Mouse (Mus musculus): ENCODE measurements around the gene Psmf1. TPM values are rescaled to one million over a fixed set of nuclear protein-coding genes. Genes with fewer than 3 reads are reported as not detected.

The Psmf1 gene
- polyA plus RNA-seq, 1 experiment from 2014 or later: 65.1 TPM

GRCm38 (mm10) chr2:151739505-151739904 is 4.5 kb downstream of the Psmf1 start:
- Histone ChIP-seq H3K27me3 (replicated peaks; ENCODE audit: control insufficient read depth, insufficient read depth, low read length) (0 out of 2 replicates have a peak, but pooled peaks cover 2% of the 10 kb centered on the region), H3K27ac (ENCODE audit: low read depth, low read length) (no peak overlapping the region), H3K9ac (ENCODE audit: low read depth, low read length) (no peak overlapping the region), H3K9me3 (ENCODE audit: control insufficient read depth, low read length) (no peaks in the 10 kb centered on the region), H3K36me3 (ENCODE audit: control insufficient read depth, insufficient read depth, low read length) (peaks cover 3% of the 10 kb centered on the region; the same call in 1 of the 2 replicates), H3K4me3 (ENCODE audit: low read length) (no peak overlapping the region), H3K4me1 (ENCODE audit: control insufficient read depth, insufficient read depth, low read depth, low read length) (peaks cover 20% of the 10 kb centered on the region), H3K4me2 (ENCODE audit: low read length) (peak overlapping the region; percentile 79)
- no peak for ATAC-seq
- WGBS: 93% methylated on average over 7 of the region's 7 CpGs

- Histone ChIP-seq H3K27me3 (replicated peaks; ENCODE audit: control insufficient read depth, insufficient read depth, low read length) (0 out of 2 replicates have a peak, but pooled peaks cover 2% of the 10 kb centered on the region), H3K27ac (ENCODE audit: low read depth, low read length) (no peak overlapping the region), H3K4me1 (ENCODE audit: control insufficient read depth, insufficient read depth, low read depth, low read length) (peaks cover 20% of the 10 kb centered on the region), H3K4me2 (ENCODE audit: low read length) (no peak overlapping the region), H3K9me3 (ENCODE audit: control insufficient read depth, low read length) (no peaks in the 10 kb centered on the region), H3K36me3 (ENCODE audit: control insufficient read depth, insufficient read depth, low read length) (peaks cover 5% of the 10 kb centered on the region), H3K4me3 (ENCODE audit: low read length) (no peak overlapping the region), H3K9ac (ENCODE audit: low read depth, low read length) (no peak overlapping the region)
- no peak for ATAC-seq
- WGBS: 91% methylated on average over 3 of the region's 3 CpGs
These were observed 4.9 kb downstream of the Psmf1 start for GRCm38 (mm10) chr2:151739081-151739480.

- no peak overlapping the region for H3K4me2 ChIP-seq (ENCODE audit: low read length)
- H3K9ac ChIP-seq (ENCODE audit: low read depth, low read length): no peak overlapping the region
- H3K36me3 ChIP-seq (ENCODE audit: control insufficient read depth, insufficient read depth, low read length): peaks cover 8% of the 10 kb centered on the region
- peaks cover 20% of the 10 kb centered on the region for H3K4me1 ChIP-seq (ENCODE audit: control insufficient read depth, insufficient read depth, low read depth, low read length)
- no peak overlapping the region for H3K4me3 ChIP-seq (ENCODE audit: low read length)
- 92% methylated on average over 4 of the region's 4 CpGs for WGBS
- no peak for ATAC-seq
- H3K27me3 ChIP-seq (replicated peaks; ENCODE audit: control insufficient read depth, insufficient read depth, low read length): no peaks in the 10 kb centered on the region
- H3K27ac ChIP-seq (ENCODE audit: low read depth, low read length): no peak overlapping the region
- H3K9me3 ChIP-seq (ENCODE audit: control insufficient read depth, low read length): no peaks in the 10 kb centered on the region
These were observed 5.5 kb downstream of the Psmf1 start for GRCm38 (mm10) chr2:151738460-151738859.

DNA sequence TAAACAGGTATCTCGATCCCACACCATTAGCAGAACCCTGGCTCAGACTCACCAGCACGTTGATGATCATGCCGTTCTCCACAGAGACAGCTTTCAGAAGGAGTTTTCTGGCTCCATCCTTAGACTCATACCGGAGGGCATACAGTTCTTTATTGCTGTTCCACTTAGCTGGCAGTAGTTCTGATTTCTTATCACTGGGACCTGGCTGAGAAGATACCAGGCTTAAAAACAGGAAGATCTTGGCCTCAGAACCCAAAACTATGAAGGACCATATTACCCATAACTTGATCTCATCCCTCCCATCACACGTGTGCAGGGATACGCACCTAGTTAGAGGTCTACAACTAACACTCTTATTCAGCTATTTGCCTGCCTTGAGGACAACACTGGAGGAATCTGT is 8.6 kb downstream of the Psmf1 start:
- peaks cover 14% of the 10 kb centered on the region for H3K4me1 ChIP-seq (ENCODE audit: control insufficient read depth, insufficient read depth, low read depth, low read length)
- H3K4me3 ChIP-seq (ENCODE audit: low read length): no peak overlapping the region
- no peaks in the 10 kb centered on the region for H3K27me3 ChIP-seq (replicated peaks; ENCODE audit: control insufficient read depth, insufficient read depth, low read length)
- 94% methylated on average over 6 of the region's 6 CpGs for WGBS
- H3K36me3 ChIP-seq (ENCODE audit: control insufficient read depth, insufficient read depth, low read length): peaks cover 11% of the 10 kb centered on the region
- H3K9me3 ChIP-seq (ENCODE audit: control insufficient read depth, low read length): no peaks in the 10 kb centered on the region
- no peak overlapping the region for H3K4me2 ChIP-seq (ENCODE audit: low read length)
- no peak overlapping the region for H3K27ac ChIP-seq (ENCODE audit: low read depth, low read length)
- H3K9ac ChIP-seq (ENCODE audit: low read depth, low read length): no peak overlapping the region
- ATAC-seq: no peak

GRCm38 (mm10) chr2:151733151-151733865 is 10.7 kb downstream of the Psmf1 start:
- Histone ChIP-seq H3K9me3 (ENCODE audit: control insufficient read depth, low read length) (no peaks in the 10 kb centered on the region), H3K9ac (ENCODE audit: low read depth, low read length) (no peak overlapping the region), H3K4me2 (ENCODE audit: low read length) (no peak overlapping the region), H3K36me3 (ENCODE audit: control insufficient read depth, insufficient read depth, low read length) (peaks cover 20% of the 10 kb centered on the region), H3K27ac (ENCODE audit: low read depth, low read length) (no peak overlapping the region), H3K4me1 (ENCODE audit: control insufficient read depth, insufficient read depth, low read depth, low read length) (no peaks in the 10 kb centered on the region), H3K4me3 (ENCODE audit: low read length) (no peak overlapping the region), H3K27me3 (replicated peaks; ENCODE audit: control insufficient read depth, insufficient read depth, low read length) (no peaks in the 10 kb centered on the region)
- ATAC-seq: no peak
- WGBS: 92% methylated on average over 8 of the region's 8 CpGs

DNA sequence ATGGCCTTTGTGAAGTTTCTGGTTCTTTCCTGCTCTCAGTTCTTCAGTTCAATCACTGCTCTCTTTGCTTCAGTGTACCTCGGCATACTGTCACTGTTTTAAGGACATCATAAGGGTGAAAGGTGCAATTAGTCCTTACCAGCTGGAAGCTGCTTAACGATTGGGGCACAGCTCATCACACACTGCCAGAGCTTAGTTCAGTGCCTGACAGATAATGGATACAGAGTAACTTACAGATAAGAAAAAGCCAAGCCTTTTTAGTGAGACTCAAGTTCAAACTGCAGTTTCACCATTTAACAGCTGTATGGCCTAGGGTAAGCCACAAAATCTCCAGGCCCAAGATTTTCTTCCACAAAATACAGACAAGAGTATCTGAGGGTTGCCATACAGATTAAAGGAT is 19.9 kb downstream of the Psmf1 start:
- H3K36me3 ChIP-seq (ENCODE audit: control insufficient read depth, insufficient read depth, low read length): peaks cover 30% of the 10 kb centered on the region
- no peaks in the 10 kb centered on the region for H3K4me1 ChIP-seq (ENCODE audit: control insufficient read depth, insufficient read depth, low read depth, low read length)
- H3K4me2 ChIP-seq (ENCODE audit: low read length): no peak overlapping the region
- ATAC-seq: no peak
- no peaks in the 10 kb centered on the region for H3K27me3 ChIP-seq (replicated peaks; ENCODE audit: control insufficient read depth, insufficient read depth, low read length)
- 90% methylated on average over 2 of the region's 2 CpGs for WGBS
- no peak overlapping the region for H3K27ac ChIP-seq (ENCODE audit: low read depth, low read length)
- no peaks in the 10 kb centered on the region for H3K9me3 ChIP-seq (ENCODE audit: control insufficient read depth, low read length)
- H3K4me3 ChIP-seq (ENCODE audit: low read length): no peak overlapping the region
- H3K9ac ChIP-seq (ENCODE audit: low read depth, low read length): no peak overlapping the region

GRCm38 (mm10) chr2:151716318-151717055 is 27.5 kb downstream of the Psmf1 start:
- Histone ChIP-seq H3K4me1 (ENCODE audit: control insufficient read depth, insufficient read depth, low read depth, low read length) (no peaks in the 10 kb centered on the region), H3K4me2 (ENCODE audit: low read length) (no peak overlapping the region), H3K4me3 (ENCODE audit: low read length) (no peak overlapping the region), H3K9me3 (ENCODE audit: control insufficient read depth, low read length) (no peaks in the 10 kb centered on the region), H3K27me3 (replicated peaks; ENCODE audit: control insufficient read depth, insufficient read depth, low read length) (no peaks in the 10 kb centered on the region), H3K36me3 (ENCODE audit: control insufficient read depth, insufficient read depth, low read length) (peaks cover 31% of the 10 kb centered on the region), H3K9ac (ENCODE audit: low read depth, low read length) (no peak overlapping the region), H3K27ac (ENCODE audit: low read depth, low read length) (no peak overlapping the region)
- ATAC-seq: no peak
- WGBS: 97% methylated on average over 2 of the region's 2 CpGs

DNA sequence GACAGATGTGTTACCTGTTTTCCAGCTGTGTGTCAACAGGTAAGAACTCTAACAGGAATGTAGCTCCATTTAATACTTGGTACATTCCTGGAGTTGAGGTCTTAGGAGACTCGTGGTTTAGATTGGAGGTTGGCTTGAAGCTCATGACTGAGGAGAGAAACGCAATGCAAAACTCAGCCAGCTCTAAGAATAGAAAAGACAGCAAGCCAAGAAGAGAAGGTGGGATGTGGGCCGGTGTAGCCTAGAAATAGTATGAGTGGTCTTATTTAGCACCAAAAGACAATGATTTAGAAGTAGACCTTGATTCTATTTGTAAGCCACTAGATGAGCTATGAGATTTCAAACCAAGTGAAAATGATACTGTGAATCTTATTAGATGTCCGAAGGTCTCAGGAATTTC is 28.5 kb downstream of the Psmf1 start:
- Histone ChIP-seq H3K9me3 (ENCODE audit: control insufficient read depth, low read length) (no peaks in the 10 kb centered on the region), H3K36me3 (ENCODE audit: control insufficient read depth, insufficient read depth, low read length) (peaks cover 28% of the 10 kb centered on the region), H3K27me3 (replicated peaks; ENCODE audit: control insufficient read depth, insufficient read depth, low read length) (no peaks in the 10 kb centered on the region), H3K4me1 (ENCODE audit: control insufficient read depth, insufficient read depth, low read depth, low read length) (no peaks in the 10 kb centered on the region), H3K4me3 (ENCODE audit: low read length) (no peak overlapping the region), H3K4me2 (ENCODE audit: low read length) (no peak overlapping the region), H3K27ac (ENCODE audit: low read depth, low read length) (no peak overlapping the region), H3K9ac (ENCODE audit: low read depth, low read length) (no peak overlapping the region)
- 93% methylated on average over 4 of the region's 4 CpGs for WGBS
- no peak for ATAC-seq

DNA sequence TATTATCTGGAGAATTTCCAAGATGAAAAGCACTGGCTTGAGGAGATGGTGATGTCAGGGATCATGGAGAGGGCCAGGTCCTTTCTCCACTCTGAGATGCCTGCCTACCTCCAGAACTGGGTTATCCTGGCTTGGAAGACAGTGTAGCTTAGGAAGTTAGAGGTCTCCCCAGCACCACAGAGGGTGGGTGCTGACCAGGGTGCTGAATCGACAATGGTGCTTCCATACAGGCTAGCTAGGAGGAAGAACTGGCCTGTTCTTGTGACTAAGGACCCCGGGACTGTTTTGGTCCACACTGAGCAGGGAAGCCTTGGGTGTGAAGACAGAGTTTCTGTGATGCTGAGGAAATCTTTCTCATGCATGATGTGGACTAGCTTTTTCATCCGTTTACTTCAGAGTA is 31.3 kb downstream of the Psmf1 start:
- WGBS: 34% methylated on average over 3 of the region's 3 CpGs
- Histone ChIP-seq H3K27me3 (replicated peaks; ENCODE audit: control insufficient read depth, insufficient read depth, low read length) (no peaks in the 10 kb centered on the region), H3K27ac (ENCODE audit: low read depth, low read length) (no peak overlapping the region), H3K9me3 (ENCODE audit: control insufficient read depth, low read length) (no peaks in the 10 kb centered on the region), H3K36me3 (ENCODE audit: control insufficient read depth, insufficient read depth, low read length) (peaks cover 11% of the 10 kb centered on the region), H3K4me1 (ENCODE audit: control insufficient read depth, insufficient read depth, low read depth, low read length) (no peaks in the 10 kb centered on the region), H3K9ac (ENCODE audit: low read depth, low read length) (no peak overlapping the region), H3K4me2 (ENCODE audit: low read length) (no peak overlapping the region), H3K4me3 (ENCODE audit: low read length) (no peak overlapping the region)
- ATAC-seq: no peak
